Mouse (Mus musculus) liver, embryonic 14.5 days (tissue): Measurements from ENCODE around the gene Efna2.

Experiments used
- CTCF ChIP-seq: IDR thresholded peaks from 2 replicates; pipeline ENCODE4 v1.5.1; 2016; ENCODE audit warnings: antibody characterized with exemption, low read depth, control low read depth
- EP300 ChIP-seq: IDR thresholded peaks from 2 replicates; pipeline ENCODE4 v1.6.1; 2016; ENCODE audit warnings: antibody characterized with exemption, low read depth

- no peak for TF ChIP-seq CTCF
- TF ChIP-seq EP300: no peak
Observed at GRCm38 (mm10) chr10:80227166-80227539, 47.9 kb downstream of the Efna2 start.
